ENCODE assay signal across 23 mouse cellular contexts in the genomic region with DNA sequence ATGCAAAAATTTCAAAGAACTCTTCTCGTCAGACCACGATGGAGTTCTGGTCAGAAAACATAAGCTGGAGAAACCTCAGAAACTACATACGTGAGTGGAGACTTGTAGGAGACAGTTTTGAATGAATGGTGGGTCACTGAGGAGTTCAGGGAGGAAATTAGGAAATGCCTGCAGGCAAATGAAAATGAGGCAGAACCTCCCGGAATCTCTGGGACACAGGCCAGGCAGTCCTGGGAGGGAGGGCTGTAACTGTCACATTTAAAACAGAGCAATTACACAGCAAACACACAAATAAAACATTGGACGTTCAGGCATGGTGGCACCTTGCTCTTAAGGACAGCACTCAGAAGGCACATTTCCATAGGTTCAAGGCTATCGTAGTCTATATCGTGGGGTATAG. TPM values are rescaled to one million over a fixed set of nuclear protein-coding genes. Genes with fewer than 3 reads are reported as not detected.
A peak's percentile ranks its signal among the peaks of the same experiment; 100 is the strongest.
DNase-seq lines count a peak whose midpoint lies in the region; ATAC-seq and TF ChIP-seq lines count a peak whose summit lies in the region.
"Had no signal": no experiment of that assay in that cellular context is flagged by ENCODE, and none has a peak within 500 bp of the region (broad histone marks: within the 10 kb centered on the region; RNA-seq: fewer than 3 reads in every experiment).

No protein-coding gene starts in this region.

- H3K9ac ChIP-seq in kidney, postnatal 0 days (ENCODE audit: low read depth, low read length): no peak overlapping the region
- H3K9ac ChIP-seq in kidney, embryonic 16.5 days (replicated peaks; ENCODE audit: low read length): no peak overlapping the region
- H3K9ac ChIP-seq: heart, embryonic 12.5 days; hindbrain, embryonic 13.5 days; limb, embryonic 15.5 days; midbrain, embryonic 13.5 days; neural tube, embryonic 12.5 days had no signal

- H3K4me1 ChIP-seq in kidney, postnatal 0 days (replicated peaks; ENCODE audit: insufficient read depth, low read length): no peaks in the 10 kb centered on the region
- H3K4me1 ChIP-seq in kidney, embryonic 16.5 days (ENCODE audit: insufficient read depth, low read length): no peaks in the 10 kb centered on the region
- H3K4me1 ChIP-seq: heart, embryonic 12.5 days; hindbrain, embryonic 13.5 days; limb, embryonic 15.5 days; midbrain, embryonic 13.5 days; neural tube, embryonic 12.5 days had no signal

- no peak overlapping the region for H3K27ac ChIP-seq in kidney, postnatal 0 days
- H3K27ac ChIP-seq in kidney, embryonic 16.5 days (ENCODE audit: low read length): no peak overlapping the region
- H3K27ac ChIP-seq: gastrocnemius, adult 2 months; hindbrain, embryonic 13.5 days; limb, embryonic 15.5 days; midbrain, embryonic 13.5 days; neural tube, embryonic 12.5 days had no signal

- no peak for ATAC-seq in kidney, postnatal 0 days (replicated peaks; ENCODE audit: low FRiP score, low read depth)
- no peak for ATAC-seq in kidney, embryonic 16.5 days (ENCODE audit: low FRiP score, low TSS enrichment)
- ATAC-seq: activated CD4-positive, CD25-positive, alpha-beta regulatory T cell, adult 4 months; inflammation-experienced regulatory T-cells, adult 6 months; midbrain, embryonic 13.5 days had no signal

- no peak overlapping the region for H3K4me2 ChIP-seq in kidney, postnatal 0 days (ENCODE audit: low read length)
- H3K4me2 ChIP-seq in kidney, embryonic 16.5 days (replicated peaks; ENCODE audit: low read depth, low read length): no peak overlapping the region
- H3K4me2 ChIP-seq: heart, embryonic 12.5 days; hindbrain, embryonic 13.5 days; limb, embryonic 15.5 days; midbrain, embryonic 13.5 days; neural tube, embryonic 12.5 days had no signal

- no peaks in the 10 kb centered on the region for H3K9me3 ChIP-seq in kidney, postnatal 0 days (replicated peaks; ENCODE audit: low read length)
- H3K9me3 ChIP-seq in kidney, embryonic 16.5 days (ENCODE audit: low read length): peaks cover 3% of the 10 kb centered on the region; the same call in 1 of the 2 replicates
- H3K9me3 ChIP-seq: heart, embryonic 12.5 days; hindbrain, embryonic 13.5 days; limb, embryonic 15.5 days; midbrain, embryonic 13.5 days; neural tube, embryonic 12.5 days had no signal

- no peak for TF ChIP-seq CTCF in kidney, postnatal 0 days (IDR thresholded peaks at IDR 0.05; ENCODE audit: low read depth)

- peak; percentile 58 for DNase-seq in kidney, postnatal 0 days (ENCODE audit: low spot score)
- peak; percentile 38 for DNase-seq in lung, postnatal 10 days
- no peak for DNase-seq in lung, postnatal 36 days
- DNase-seq in NIH3T3 (ENCODE audit: low read depth): peak; percentile 68
- peak; percentile 45 to 52 for DNase-seq in adrenal gland, postnatal 36 days
- DNase-seq in retina, postnatal 1 day: no peak
- no peak for DNase-seq in layer of hippocampus, adult 9-10 months (ENCODE audit: low spot score)
- DNase-seq: cerebellum, adult 11-12 months; cerebellum, postnatal 14 days; embryo, embryonic 11 days; gastrocnemius, adult 2 months; heart, postnatal 14 days; layer of hippocampus, postnatal 36 days; right cerebral cortex, postnatal 25 days; thymus, postnatal 4 days had no signal

- H3K36me3 ChIP-seq in kidney, postnatal 0 days (ENCODE audit: insufficient read depth, low read length): no peaks in the 10 kb centered on the region
- H3K36me3 ChIP-seq in kidney, embryonic 16.5 days (ENCODE audit: insufficient read depth, low read length): no peaks in the 10 kb centered on the region
- H3K36me3 ChIP-seq: heart, embryonic 12.5 days; hindbrain, embryonic 13.5 days; limb, embryonic 15.5 days; midbrain, embryonic 13.5 days; neural tube, embryonic 12.5 days had no signal

- no peak overlapping the region for H3K4me3 ChIP-seq in kidney, postnatal 0 days (replicated peaks; ENCODE audit: low read depth, low read length)
- no peak overlapping the region for H3K4me3 ChIP-seq in kidney, embryonic 16.5 days (ENCODE audit: low read length)
- H3K4me3 ChIP-seq: gastrocnemius, adult 2 months; heart, embryonic 12.5 days; hindbrain, embryonic 13.5 days; limb, embryonic 15.5 days; midbrain, embryonic 13.5 days; neural tube, embryonic 12.5 days had no signal

- no peaks in the 10 kb centered on the region for H3K27me3 ChIP-seq in kidney, postnatal 0 days (ENCODE audit: insufficient read depth, low read length)
- H3K27me3 ChIP-seq in kidney, embryonic 16.5 days (ENCODE audit: insufficient read depth, low read length): no peaks in the 10 kb centered on the region
- H3K27me3 ChIP-seq: heart, embryonic 12.5 days; hindbrain, embryonic 13.5 days; limb, embryonic 15.5 days; midbrain, embryonic 13.5 days; neural tube, embryonic 12.5 days had no signal

- 52% methylated on average over 7 of the region's 7 CpGs for WGBS in kidney, postnatal 0 days
- WGBS in kidney, embryonic 16.5 days: 53% methylated on average over 7 of the region's 7 CpGs

RNA-seq across cellular contexts. Expression of a gene that starts 9.6 kb away (rescaled TPM):
- 189 TPM in 2 replicates for polyA plus RNA-seq in kidney, postnatal 0 days (2015; fragmentation: Nextera tagmentation; extraction: Ambion mirVana)
- 191 and 197 TPM in 2 replicates for polyA plus RNA-seq in kidney, embryonic 16.5 days (2015; fragmentation: Nextera tagmentation; extraction: Ambion mirVana)
- 100 to 1,000 TPM; 206 to 232 TPM for total RNA-seq in adrenal gland, postnatal 36 days (2021)

Comparison
In these comparisons a context has a peak if more than half of its experiments do, and no peak if none do; other contexts are left out.
1. DNase-seq: peak in kidney, postnatal 0 days (single experiment), lung, postnatal 10 days (single experiment), NIH3T3 (single experiment) and adrenal gland, postnatal 36 days (2 of 2); none in lung, postnatal 36 days (single experiment), retina, postnatal 1 day (single experiment) and layer of hippocampus, adult 9-10 months (single experiment).